Mouse (Mus musculus) bone marrow macrophage, adult 2 months (primary cell): ENCODE measurements around the gene Gm5741. TPM values are rescaled to one million over a fixed set of nuclear protein-coding genes. Genes with fewer than 3 reads are reported as not detected.
A peak's percentile ranks its signal among the peaks of the same experiment; 100 is the strongest.
"Not testable (repeated sequence)": the region's sequence is repeated elsewhere in the genome, so short reads cannot be mapped to it uniquely, and the experiment has no call there.

Experiments used
- H3K27ac ChIP-seq: 2 replicates; pipeline ENCODE4 v1.5.1; 2012; ENCODE audit warnings: low read depth, low read length; ENCODE audit not compliant: insufficient read depth
- H3K4me1 ChIP-seq: 2 replicates; pipeline ENCODE4 v1.6.1; 2012; ENCODE audit warnings: low read length; ENCODE audit not compliant: control insufficient read depth, insufficient read depth
- H3K4me3 ChIP-seq: 2 replicates; pipeline ENCODE4 v1.5.1; 2012; ENCODE audit warnings: mild to moderate bottlenecking, low read length, moderate library complexity; ENCODE audit not compliant: insufficient read depth
- CTCF ChIP-seq: IDR thresholded peaks from 2 replicates; pipeline ENCODE4 v1.5.1; 2012; ENCODE audit warnings: low read depth, mild to moderate bottlenecking, low read length, moderate library complexity
- POLR2A ChIP-seq: IDR thresholded peaks from 2 replicates; pipeline ENCODE4 v1.6.1; 2012; ENCODE audit warnings: mild to moderate bottlenecking, low read depth, low read length, borderline replicate concordance
- polyA plus RNA-seq: library from polyadenylated mRNA; stranded (reverse); fragments of >200 nt; gene quantifications from 2 replicates; pipeline ENCODE4 v1.2.4, GENCODE M21; 2012; ENCODE audit not compliant: missing spikeins, insufficient read depth, insufficient read length

Gene Gm5741
- polyA plus RNA-seq, 1 experiment = not detected

GRCm38 (mm10) chr8:85090856-85091255, 23.1 kb upstream of the Gm5741 start:
- Histone ChIP-seq H3K4me1 (peaks cover 16% of the 10 kb centered on the region), H3K27ac (no peak overlapping the region), H3K4me3 (no peak overlapping the region)
- TF ChIP-seq POLR2A (no peak), CTCF (no peak)

- Histone ChIP-seq H3K4me1 (peaks cover 26% of the 10 kb centered on the region), H3K4me3 (no peak overlapping the region), H3K27ac (no peak overlapping the region)
- TF ChIP-seq POLR2A (no peak), CTCF (no peak)
These were observed 21.0 kb upstream of the Gm5741 start for GRCm38 (mm10) chr8:85088771-85089170.

- Histone ChIP-seq H3K4me1 (peaks cover 21% of the 10 kb centered on the region), H3K27ac (no peak overlapping the region), H3K4me3 (no peak overlapping the region)
- TF ChIP-seq POLR2A = no peak
- no peak for TF ChIP-seq CTCF
These were observed 18.5 kb upstream of the Gm5741 start for GRCm38 (mm10) chr8:85086238-85086637.

- TF ChIP-seq POLR2A (no peak), CTCF (no peak)
- Histone ChIP-seq H3K4me1 (peaks cover 20% of the 10 kb centered on the region), H3K4me3 (peak overlapping the region; percentile 81), H3K27ac (peak overlapping the region; percentile 74)
These were observed 16.9 kb upstream of the Gm5741 start for GRCm38 (mm10) chr8:85084633-85085032.

GRCm38 (mm10) chr8:85083108-85083813, 15.5 kb upstream of the Gm5741 start, which contains the start of gene Man2b1:
TSS of gene Man2b1 (plus strand) at chr8:85083270.
- H3K27ac ChIP-seq = peak within 1 kb of the TSS; percentile 74
- TF ChIP-seq POLR2A (peak; percentile 99), CTCF (no peak)
- H3K4me3 ChIP-seq = peak within 1 kb of the TSS; percentile 81
- H3K4me1 ChIP-seq = peaks cover 22% of the 10 kb centered on the region

GRCm38 (mm10) chr8:85082169-85082568, 14.4 kb upstream of the Gm5741 start:
- peak overlapping the region; percentile 45 for H3K27ac ChIP-seq
- not testable (repeated sequence) for H3K4me3 ChIP-seq

DNA sequence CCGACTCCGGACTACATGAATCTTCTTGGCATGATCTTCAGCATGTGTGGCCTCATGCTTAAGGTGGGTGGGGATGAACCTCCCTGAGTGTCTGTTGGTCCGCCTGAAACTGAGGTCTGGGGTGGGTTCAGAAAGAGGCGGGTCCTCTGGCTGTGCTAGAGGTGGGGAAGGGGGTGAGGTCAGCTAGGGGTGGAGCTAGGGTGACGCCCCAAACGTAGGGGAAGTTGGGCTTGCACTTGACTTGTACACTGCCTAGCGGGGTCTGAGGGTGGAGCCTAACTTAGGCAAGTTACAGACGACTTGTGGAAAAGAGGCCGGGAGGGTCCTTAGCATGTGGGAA, 13.4 kb upstream of the Gm5741 start, which contains the start of gene Wdr83:
Gene Wdr83, minus strand, starts transcription at position 91 of the 340 bp plus-strand sequence.
- peaks cover 22% of the 10 kb centered on the region for H3K4me1 ChIP-seq
- no peak for TF ChIP-seq CTCF
- no peak for TF ChIP-seq POLR2A
- peak within 1 kb of the TSS; percentile 86 for H3K4me3 ChIP-seq

More at GRCm38 (mm10) chr8:85082169-85082568, 14.4 kb upstream of the Gm5741 start:
- peaks cover 22% of the 10 kb centered on the region for H3K4me1 ChIP-seq

GRCm38 (mm10) chr8:85080532-85081215, 12.9 kb upstream of the Gm5741 start, which contains the start of gene Wdr83os:
TSS of gene Wdr83os (plus strand) at chr8:85080740.
- H3K4me1 ChIP-seq = peaks cover 20% of the 10 kb centered on the region
- H3K27ac ChIP-seq = peak within 1 kb of the TSS; percentile 82
- TF ChIP-seq CTCF (no peak), POLR2A (no peak)
- peak within 1 kb of the TSS; percentile 86 for H3K4me3 ChIP-seq

More for the DNA sequence above, 13.4 kb upstream of the Gm5741 start, which contains the start of gene Wdr83:
- H3K27ac ChIP-seq = peak within 1 kb of the TSS; percentile 82

- TF ChIP-seq CTCF (no peak), POLR2A (no peak)
- Histone ChIP-seq H3K4me1 (peaks cover 15% of the 10 kb centered on the region), H3K27ac (peak overlapping the region; percentile 82), H3K4me3 (peak overlapping the region; percentile 86)
These were observed 12.4 kb upstream of the Gm5741 start for GRCm38 (mm10) chr8:85080214-85080531.

DNA sequence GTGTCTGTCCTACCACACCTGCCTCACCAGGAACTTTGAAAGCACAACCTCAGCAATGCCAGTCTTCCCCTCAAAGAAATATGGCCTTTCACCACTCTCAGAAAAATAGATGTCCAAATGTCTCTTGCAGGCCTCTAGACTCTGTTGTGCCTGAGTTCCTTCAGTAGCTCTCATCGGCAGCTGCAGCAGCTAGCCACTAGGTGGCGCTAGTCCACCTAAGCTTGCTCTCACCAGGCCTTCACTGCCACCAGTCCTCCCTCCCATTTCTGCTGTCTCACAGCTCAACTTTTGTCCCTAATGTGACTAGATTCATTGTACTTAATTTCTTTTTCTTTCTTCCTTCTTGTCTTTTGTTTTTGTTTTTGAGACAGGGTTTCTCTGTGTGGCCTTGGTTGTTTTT, 9.2 kb upstream of the Gm5741 start:
- Histone ChIP-seq H3K4me3 (no peak overlapping the region), H3K4me1 (peaks cover 11% of the 10 kb centered on the region), H3K27ac (peak overlapping the region; percentile 6; the same call in 1 of the 2 replicates)
- TF ChIP-seq CTCF (peak; percentile 84), POLR2A (no peak)
